Mouse (Mus musculus) T-helper 2 cell (primary cell): ENCODE measurements around the gene Dio1.

ENCODE experiments used
- in situ Hi-C: fragments of 300-600 bp; cut with MboI, MseI; formaldehyde crosslinking; loops from one replicate; pipeline ENCODE4 v1.15.1; 2025; ENCODE audit warnings: high pct_unique_total_duplicates

The Dio1 gene

DNA sequence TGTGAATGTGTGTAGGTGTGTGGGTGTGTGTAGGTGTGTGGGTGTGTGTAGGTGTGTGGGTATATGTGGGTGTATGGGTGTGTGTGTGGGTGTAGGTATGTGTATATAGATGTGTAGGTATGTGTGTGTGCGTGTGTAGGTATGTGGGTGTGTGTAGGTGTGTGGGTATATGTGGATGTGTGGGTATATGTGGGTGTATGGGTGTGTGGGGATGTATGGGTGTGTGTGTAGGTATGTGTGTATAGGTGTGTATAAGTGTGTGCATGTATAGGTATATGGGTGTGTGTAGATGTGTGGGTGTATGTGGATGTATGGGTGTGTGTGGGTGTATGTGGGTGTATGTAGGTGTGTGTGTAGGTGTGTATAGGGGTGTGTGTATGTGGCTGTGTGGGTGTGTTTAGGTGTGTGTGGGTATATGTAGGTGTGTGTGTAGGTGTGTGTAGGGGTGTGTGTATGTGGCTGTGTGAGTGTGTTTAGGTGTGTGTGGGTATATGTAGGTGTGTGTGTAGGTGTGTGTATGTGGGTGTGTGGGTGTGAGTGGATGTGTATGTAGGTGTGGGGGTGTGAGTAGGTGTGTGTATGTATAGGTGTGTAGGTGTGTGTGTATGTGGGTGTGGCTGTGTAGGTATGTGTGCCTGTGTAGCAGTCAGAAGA is 5.9 kb downstream of the Dio1 start:
- in situ Hi-C loops: no loop called here

GRCm38 (mm10) chr4:107300371-107300770 is 6.6 kb downstream of the Dio1 start:
- in situ Hi-C loops: no loop called here

DNA sequence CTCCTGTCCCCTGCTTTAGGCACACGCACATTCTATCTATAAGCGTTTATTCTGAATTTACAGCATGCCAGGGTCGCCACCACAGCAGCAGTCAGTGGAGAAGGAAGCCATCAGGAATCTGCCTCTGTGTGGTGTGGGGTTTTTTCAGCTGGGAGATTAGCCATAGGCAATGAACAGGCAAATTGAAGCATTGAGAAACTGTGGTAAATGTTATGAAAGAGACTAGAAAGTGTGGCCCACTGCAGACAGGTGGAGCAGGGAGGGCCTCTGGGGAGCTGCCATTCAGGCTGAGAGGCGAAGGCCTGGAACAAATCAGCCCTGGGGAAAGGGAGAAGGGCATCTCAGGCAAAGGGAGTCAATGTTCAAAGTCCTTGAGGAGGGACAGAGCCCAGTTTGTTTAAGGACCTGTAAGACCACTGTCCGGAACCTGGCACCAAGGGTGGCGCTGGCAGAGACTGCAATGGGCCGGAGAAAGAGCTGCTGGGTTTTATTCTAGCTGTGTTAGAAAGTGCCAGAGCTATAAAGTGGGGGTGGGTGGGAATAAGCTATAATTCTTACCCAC is 7.1 kb downstream of the Dio1 start:
- in situ Hi-C loops: no loop called here

DNA sequence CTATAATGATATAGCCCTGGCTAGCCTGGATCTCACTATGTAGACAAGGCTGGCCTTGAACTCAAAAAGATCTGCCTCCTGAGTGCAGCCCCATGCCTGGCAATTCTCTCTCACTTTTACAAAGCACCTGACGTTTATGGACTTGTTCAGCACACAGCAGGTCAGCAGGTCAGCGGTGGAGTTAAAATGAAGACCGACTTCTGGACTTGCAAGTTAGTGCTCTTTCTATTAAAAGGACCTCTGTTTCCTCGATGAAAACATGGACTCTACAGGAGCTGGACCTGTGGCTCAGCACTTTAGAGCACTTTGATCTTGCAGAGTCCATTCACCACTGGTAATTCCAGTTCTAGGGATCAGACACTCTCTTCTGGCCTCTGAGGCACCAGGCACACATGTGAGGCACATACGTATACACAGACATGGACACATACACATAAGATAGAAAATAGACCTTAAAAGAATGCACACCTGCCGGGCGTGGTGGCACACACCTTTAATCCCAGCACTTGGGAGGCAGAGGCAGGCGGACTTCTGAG is 8.8 kb downstream of the Dio1 start:
- in situ Hi-C loops: no loop called here

GRCm38 (mm10) chr4:107292273-107292662 is 14.7 kb downstream of the Dio1 start:
- in situ Hi-C loops: no loop called here

DNA sequence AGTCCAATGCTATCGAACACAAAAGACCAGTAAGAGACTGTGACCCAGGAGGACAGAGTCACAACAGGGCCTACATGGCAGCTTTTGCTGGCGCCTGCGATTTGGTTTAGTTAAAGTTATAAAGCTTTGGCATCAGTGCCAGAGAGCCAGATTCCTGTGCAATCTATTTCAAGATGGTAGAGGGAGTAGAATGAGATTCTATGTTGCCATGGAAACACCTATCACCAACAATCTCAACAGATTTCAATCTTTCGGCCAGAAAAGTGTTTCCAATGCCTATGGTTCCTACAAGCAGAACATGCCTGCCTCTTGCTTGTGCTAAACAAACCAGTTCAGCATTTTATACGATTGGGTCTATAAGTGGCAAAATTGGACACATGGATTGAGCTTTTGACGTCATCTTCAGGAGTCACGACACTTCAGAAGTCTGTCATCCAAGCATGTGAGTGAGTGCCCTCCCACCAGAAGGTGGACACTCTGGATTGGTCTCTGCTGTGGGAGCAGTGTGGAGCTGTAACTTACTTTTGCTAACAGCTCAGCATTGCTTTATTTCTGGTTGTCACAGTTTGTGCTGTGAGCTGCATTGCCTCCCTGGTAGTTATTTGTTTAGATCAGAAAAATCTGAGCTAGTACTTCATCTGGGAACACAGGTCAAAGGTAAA is 15.2 kb downstream of the Dio1 start:
- in situ Hi-C loops: no loop called here

GRCm38 (mm10) chr4:107287517-107287916 is 19.5 kb downstream of the Dio1 start:
- in situ Hi-C loops: no loop called here

GRCm38 (mm10) chr4:107286386-107286785 is 20.6 kb downstream of the Dio1 start:
- in situ Hi-C loops: no loop called here

- in situ Hi-C loops: no loop called here
Observed at GRCm38 (mm10) chr4:107285446-107286200, 21.3 kb downstream of the Dio1 start.

DNA sequence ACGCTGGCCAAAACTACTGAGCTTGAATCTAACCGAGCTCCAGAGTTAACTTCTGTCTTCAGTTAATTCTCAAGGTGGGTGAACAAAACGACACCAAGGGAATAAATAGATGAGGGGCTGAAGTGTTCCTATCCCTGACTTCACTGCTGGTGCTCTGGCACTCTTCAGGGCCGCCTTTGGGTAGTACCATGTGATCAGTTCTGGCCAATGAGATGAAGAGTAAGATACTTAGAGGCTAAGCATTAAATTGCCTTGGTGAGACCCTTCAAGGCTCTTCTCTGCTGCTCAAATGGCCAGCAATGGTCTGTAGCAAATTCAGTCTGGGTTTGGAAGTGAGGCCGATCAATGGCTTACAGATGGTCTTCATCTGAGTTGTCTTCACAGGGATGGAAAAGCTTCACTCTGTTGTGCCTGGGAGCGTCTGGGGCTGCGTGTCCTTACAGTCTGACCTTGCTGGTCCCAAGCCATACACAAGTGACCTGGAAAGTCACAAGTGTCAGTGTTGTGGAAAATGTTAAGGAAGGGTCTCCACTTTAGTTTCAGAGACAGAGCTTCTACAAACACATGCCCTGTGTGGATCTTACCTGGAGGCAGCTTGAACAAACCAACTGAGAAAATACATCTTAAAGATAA is 26.0 kb downstream of the Dio1 start:
- in situ Hi-C loops: no loop called here

DNA sequence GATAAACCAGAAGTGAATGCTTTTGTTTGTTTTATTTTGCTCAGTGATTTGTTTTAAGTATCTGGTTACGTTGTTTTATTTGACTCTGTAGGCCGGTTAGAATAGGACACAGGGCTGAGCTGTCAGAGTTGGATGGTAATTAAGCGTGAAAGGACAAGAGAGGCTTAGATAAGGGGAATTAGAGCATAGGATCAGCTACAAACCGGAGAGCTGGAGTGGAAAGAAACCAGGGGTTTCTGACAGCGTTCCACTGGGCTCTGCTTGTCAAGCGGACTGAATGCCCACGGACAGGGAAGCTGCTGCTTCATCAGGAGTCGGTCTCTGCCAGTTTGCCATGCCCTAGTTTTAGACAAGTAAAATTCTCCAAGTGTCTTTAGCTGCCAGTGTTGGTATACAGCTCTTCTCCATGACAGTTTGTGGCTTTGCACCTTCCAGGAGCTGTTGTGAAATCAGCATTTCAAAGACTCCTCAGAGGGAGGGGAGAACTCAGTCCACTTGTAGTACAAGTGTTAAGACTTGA is 28.7 kb downstream of the Dio1 start:
- in situ Hi-C loops: no loop called here

- in situ Hi-C loops: no loop called here
Observed at GRCm38 (mm10) chr4:107274511-107274910, 32.5 kb downstream of the Dio1 start.

- in situ Hi-C loops: no loop called here
Observed at GRCm38 (mm10) chr4:107273683-107274082, 33.3 kb downstream of the Dio1 start.

DNA sequence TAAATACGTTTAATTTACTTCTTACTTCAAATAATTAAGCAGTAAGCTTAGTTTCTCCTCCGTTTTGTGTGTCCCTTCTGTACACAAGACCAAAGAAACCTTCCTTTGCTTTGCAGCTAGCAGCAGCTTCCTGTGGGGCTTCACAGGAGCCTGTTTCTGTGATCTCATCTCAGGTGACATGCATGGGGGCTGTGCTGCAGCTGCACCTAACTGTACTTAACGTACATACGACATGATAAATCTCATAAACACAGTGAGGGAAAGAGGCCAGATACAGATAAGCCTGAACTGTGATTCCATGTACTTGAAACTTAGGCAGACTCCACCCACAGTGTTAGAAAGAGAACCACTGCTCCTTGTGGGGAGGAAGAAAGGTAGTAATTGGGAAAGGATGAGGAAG is 47.0 kb downstream of the Dio1 start:
- in situ Hi-C loops: no loop called here

DNA sequence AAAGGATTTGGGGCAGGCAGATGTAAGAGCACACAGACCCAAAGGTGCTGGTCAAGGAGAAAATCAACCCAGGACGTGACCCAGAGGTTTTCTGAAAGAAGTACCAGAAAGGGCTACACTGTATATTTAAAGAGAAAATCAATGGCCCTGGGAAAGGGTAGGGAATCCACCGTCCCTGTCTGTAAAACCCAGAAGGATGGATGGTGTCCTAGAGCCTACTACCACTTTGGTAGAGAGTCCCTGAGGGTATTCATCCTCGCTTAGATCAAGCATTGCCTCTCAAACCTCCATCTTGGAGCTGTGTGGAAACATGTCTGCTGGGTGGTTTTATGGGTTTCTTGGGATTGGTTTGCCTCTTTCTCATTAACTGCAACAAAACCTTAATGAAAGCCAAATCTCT is 52.6 kb downstream of the Dio1 start:
- in situ Hi-C loops: no loop called here

DNA sequence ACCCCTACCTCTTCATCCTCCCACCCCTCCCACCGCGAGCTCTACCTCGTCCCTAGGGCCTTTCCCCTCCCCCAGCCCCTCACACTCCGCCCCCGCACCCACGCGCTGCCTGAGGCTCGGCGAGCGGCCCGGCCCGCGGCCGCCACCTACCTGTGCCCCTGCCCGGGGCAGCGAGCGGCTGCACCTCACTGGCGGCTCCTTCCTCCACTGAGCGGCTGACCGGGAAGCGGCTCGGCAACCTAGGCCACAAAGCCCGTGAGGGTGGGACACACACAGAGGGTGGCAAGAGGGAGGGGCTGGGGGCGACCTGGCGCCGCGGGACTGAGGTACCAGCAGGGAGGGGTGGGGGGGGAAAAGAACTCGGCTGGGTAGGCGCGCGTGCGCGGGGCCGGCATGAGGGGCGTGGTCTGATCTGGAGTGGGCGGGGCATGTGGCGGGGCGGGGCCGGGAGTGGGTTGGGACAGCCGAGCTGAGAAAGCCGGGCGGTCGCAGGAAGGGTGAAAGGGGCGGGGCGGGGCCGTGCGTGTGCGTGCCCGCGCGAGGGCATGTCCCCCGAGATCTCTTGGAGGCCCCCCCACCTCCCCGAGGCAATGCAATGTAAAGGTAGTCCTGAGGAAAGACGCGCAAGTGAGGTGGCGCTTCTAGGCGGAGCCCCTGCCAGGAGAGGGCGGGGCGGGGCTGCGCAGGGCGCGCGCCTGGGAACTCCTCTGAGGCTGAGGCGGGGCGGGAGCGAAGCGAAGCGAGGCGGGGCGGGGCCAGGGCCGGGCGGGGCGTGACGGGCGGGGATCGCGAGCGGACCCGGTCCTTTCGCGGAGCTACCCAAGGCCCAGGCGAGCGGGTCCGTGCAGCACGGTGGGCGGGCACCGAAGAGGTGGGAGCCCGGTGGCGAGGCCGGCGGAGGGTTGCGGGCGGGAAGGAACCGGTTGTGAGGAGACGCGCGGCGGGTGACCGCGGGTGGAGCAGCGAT is 53.6 kb downstream of the Dio1 start, which contains the start of the genes Lrrc42 and Hspb11:
Gene Lrrc42, minus strand, starts transcription at position 408 of the 967 bp plus-strand sequence.
Gene Hspb11, plus strand, starts transcription at position 469 of the 967 bp plus-strand sequence.
- in situ Hi-C loops: no loop called here

DNA sequence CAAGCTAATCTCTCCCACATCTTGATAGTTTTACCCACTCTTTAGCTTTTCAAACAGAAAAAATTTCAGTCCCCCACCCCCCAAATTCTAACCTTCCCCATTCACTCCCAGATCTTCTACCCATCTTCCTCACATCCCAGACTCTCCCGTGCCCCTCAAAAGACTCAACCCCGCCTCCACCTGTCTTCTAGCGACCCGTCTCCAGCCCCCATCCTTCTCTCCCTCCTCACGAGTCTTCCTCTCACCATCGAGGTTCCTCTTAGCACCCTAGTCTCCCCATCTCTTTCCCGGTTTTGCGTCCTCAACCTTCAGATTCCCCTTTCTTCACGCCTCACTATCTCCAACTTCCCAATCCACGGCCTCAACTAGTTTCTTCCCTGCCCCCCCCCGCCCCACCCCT is 54.4 kb downstream of the Dio1 start:
- in situ Hi-C loops: no loop called here

DNA sequence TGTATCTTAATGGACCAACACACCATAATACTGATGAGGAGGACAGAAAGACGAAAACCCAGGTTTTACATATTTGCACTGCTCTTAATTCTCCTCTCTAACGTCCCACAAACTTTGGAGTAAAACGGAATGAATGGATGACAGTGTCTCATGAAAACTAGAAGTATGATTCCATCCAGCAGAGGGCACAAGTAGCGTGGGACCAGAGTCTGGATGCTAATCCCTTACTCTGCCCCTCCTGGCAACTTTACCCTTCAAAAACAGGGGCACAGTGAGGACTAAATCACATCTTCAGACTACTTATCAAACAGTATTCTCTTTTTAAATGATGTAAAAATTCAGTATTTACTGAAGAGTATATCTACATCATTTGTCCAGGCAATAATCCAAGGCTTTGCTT is 56.5 kb downstream of the Dio1 start:
- in situ Hi-C loops: no loop called here

DNA sequence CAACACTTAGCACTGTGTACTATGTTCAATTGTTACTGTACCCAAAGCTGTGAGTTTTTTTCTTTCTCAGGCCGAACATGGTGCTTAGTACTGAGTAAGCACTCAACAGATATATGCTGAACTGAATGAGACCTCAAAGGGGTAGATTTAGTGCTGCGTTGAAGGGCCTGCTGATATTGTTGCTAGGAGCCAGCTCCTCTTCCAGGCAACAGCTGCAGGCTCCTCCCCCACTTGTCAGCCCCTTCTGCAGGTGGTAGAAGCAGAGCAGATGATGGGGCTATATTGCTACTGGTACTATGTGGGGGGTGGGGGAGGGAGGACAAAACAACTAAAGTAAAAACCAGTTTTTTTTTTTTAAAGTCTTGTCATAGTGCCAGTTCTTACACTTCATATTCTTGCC is 57.5 kb downstream of the Dio1 start:
- in situ Hi-C loops: no loop called here

- in situ Hi-C loops: no loop called here
Observed at GRCm38 (mm10) chr4:107248061-107248460, 58.9 kb downstream of the Dio1 start.
